ENCODE assay signal across 25 mouse cellular contexts in genomic region chr5:5360338-5360737, GRCm38 (mm10). TPM values are rescaled to one million over a fixed set of nuclear protein-coding genes. Genes with fewer than 3 reads are reported as not detected.
A peak's percentile ranks its signal among the peaks of the same experiment; 100 is the strongest.
DNase-seq lines count a peak whose midpoint lies in the region; ATAC-seq and TF ChIP-seq lines count a peak whose summit lies in the region.
"Had no signal": no experiment of that assay in that cellular context is flagged by ENCODE, and none has a peak within 500 bp of the region (broad histone marks: within the 10 kb centered on the region; RNA-seq: fewer than 3 reads in every experiment).

No protein-coding gene starts in this region.

- no peak for TF ChIP-seq CTCF in CH12.LX (conservative IDR thresholded peaks at IDR 0.05 in 1 of 2, IDR thresholded peaks at IDR 0.05 in 1 of 2; ENCODE audit: low read depth in 2 of 2, low read length in 2 of 2)
- TF ChIP-seq CTCF in Patski (IDR thresholded peaks at IDR 0.05), result no peak

- 0 out of 2 replicates have a peak, but pooled peaks have one; percentile 31 for ATAC-seq in kidney, embryonic 15.5 days (replicated peaks; ENCODE audit: low FRiP score)
- ATAC-seq in lung, embryonic 16.5 days (ENCODE audit: low read depth), result peak; percentile 39
- peak; percentile 37 for ATAC-seq in Patski
- no peak for ATAC-seq in granulocyte monocyte progenitor cell, adult 5-6 weeks (replicated peaks; ENCODE audit: poor library complexity, severe bottlenecking)
- ATAC-seq: forebrain, postnatal 0 days had no signal

- H3K9me3 ChIP-seq in kidney, embryonic 15.5 days (replicated peaks), result 0 out of 2 replicates have a peak, but pooled peaks cover 3% of the 10 kb centered on the region
- peaks cover 3% of the 10 kb centered on the region; the same call in 1 of the 2 replicates for H3K9me3 ChIP-seq in lung, embryonic 16.5 days (ENCODE audit: control insufficient read depth, low read length)
- H3K9me3 ChIP-seq in CH12.LX (replicated peaks; ENCODE audit: low read length), result peaks cover 4% of the 10 kb centered on the region
- H3K9me3 ChIP-seq: forebrain, embryonic 12.5 days; limb, embryonic 15.5 days had no signal

- H3K4me3 ChIP-seq in kidney, embryonic 15.5 days (replicated peaks), result no peak overlapping the region
- no peak overlapping the region for H3K4me3 ChIP-seq in lung, embryonic 16.5 days (ENCODE audit: low read length)
- H3K4me3 ChIP-seq in CH12.LX (replicated peaks in 1 of 3; ENCODE audit: low read depth in 2 of 3, low read length in 2 of 3, poor library complexity in 1 of 3), result no peak overlapping the region
- H3K4me3 ChIP-seq: forebrain, embryonic 12.5 days; layer of hippocampus, adult 2 months; limb, embryonic 10.5 days; limb, embryonic 15.5 days; liver, embryonic 15.5 days; megakaryocyte, embryonic 14.5 days had no signal

- H3K9ac ChIP-seq in kidney, embryonic 15.5 days, result no peak overlapping the region
- no peak overlapping the region for H3K9ac ChIP-seq in lung, embryonic 16.5 days (ENCODE audit: low read length)
- no peak overlapping the region for H3K9ac ChIP-seq in CH12.LX (ENCODE audit: insufficient read depth, low read depth)
- H3K9ac ChIP-seq: forebrain, embryonic 12.5 days; forebrain, postnatal 0 days; hindbrain, embryonic 14.5 days; limb, embryonic 15.5 days; liver, embryonic 15.5 days had no signal

- TF ChIP-seq RAD21 in CH12.LX (IDR thresholded peaks at IDR 0.05; ENCODE audit: low read depth, low read length), result no peak

- peaks cover 3% of the 10 kb centered on the region; the same call in 1 of the 2 replicates for H3K36me3 ChIP-seq in kidney, embryonic 15.5 days
- H3K36me3 ChIP-seq in lung, embryonic 16.5 days (ENCODE audit: control insufficient read depth, insufficient read depth, low read length), result peaks cover 18% of the 10 kb centered on the region
- peaks cover 0 to 30% of the 10 kb centered on the region in 2 experiments for H3K36me3 ChIP-seq in CH12.LX (replicated peaks in 1 of 2; ENCODE audit: control insufficient read depth in 1 of 2, insufficient read depth in 1 of 2, low read length in 1 of 2)
- H3K36me3 ChIP-seq: limb, embryonic 15.5 days; liver, embryonic 15.5 days had no signal

- POLR2A ChIA-PET in Patski (lab: Charles Lee), result interaction anchor here (0.7 to 1.5 kb wide), 2 partner anchors 19 to 397 kb away, joined by 4 to 5 read pairs; no protein-coding TSS in a partner anchor

- peak overlapping the region; percentile 74; the same call in 1 of the 2 replicates for H3K27ac ChIP-seq in kidney, embryonic 15.5 days
- H3K27ac ChIP-seq in lung, embryonic 16.5 days (ENCODE audit: low read length), result peak overlapping the region; percentile 84
- peak overlapping the region; percentile 59; the same call in 1 of the 2 replicates for H3K27ac ChIP-seq in CH12.LX (ENCODE audit: insufficient read depth, low read depth)
- H3K27ac ChIP-seq: forebrain, embryonic 12.5 days; hindbrain, embryonic 14.5 days; layer of hippocampus, adult 2 months; limb, embryonic 10.5 days; limb, embryonic 15.5 days; liver, embryonic 15.5 days had no signal

- CTCF ChIA-PET in Patski (lab: Charles Lee), result interaction anchor here (1.1 to 3.3 kb wide), 8 partner anchors 8 to 388 kb away, joined by 3 to 14 read pairs (median 4); no protein-coding TSS in a partner anchor

- peaks cover 18% of the 10 kb centered on the region for H3K4me1 ChIP-seq in kidney, embryonic 15.5 days
- peaks cover 24% of the 10 kb centered on the region; the same call in 1 of the 2 replicates for H3K4me1 ChIP-seq in lung, embryonic 16.5 days (replicated peaks; ENCODE audit: control insufficient read depth, insufficient read depth, low read length)
- H3K4me1 ChIP-seq in CH12.LX (ENCODE audit: control insufficient read depth in 1 of 2, insufficient read depth in 2 of 2), result peaks cover 5 to 18% of the 10 kb centered on the region in 2 experiments; a peak in 3 of 4 replicates
- H3K4me1 ChIP-seq: forebrain, embryonic 12.5 days; liver, embryonic 15.5 days had no signal

- no peak for TF ChIP-seq EP300 in CH12.LX (IDR thresholded peaks at IDR 0.05; ENCODE audit: low read length)

- H3K4me2 ChIP-seq in kidney, embryonic 15.5 days, result no peak overlapping the region
- no peak overlapping the region for H3K4me2 ChIP-seq in lung, embryonic 16.5 days (ENCODE audit: low read depth, low read length)
- peak overlapping the region; percentile 69 for H3K4me2 ChIP-seq in CH12.LX (ENCODE audit: insufficient read depth, low read depth, poor library complexity, severe bottlenecking)
- H3K4me2 ChIP-seq: forebrain, embryonic 12.5 days; heart, embryonic 11.5 days; hindbrain, embryonic 14.5 days; limb, embryonic 15.5 days; liver, embryonic 15.5 days had no signal

- in situ Hi-C loops in CH12.LX (cut with MboI; ENCODE audit: low pct_ligation_motif_present, low pct_unique_long_range_greater_than_20kb, low sequenced_read_pairs), result loop anchor here (25.0 kb wide), 1 partner anchor 398 kb away; no protein-coding TSS in a partner anchor
- in situ Hi-C loops in Patski (cut with MboI; ENCODE audit: low pct_unique_long_range_greater_than_20kb), result no loop called here

- dilution Hi-C loops in CH12.LX (cut with MboI; ENCODE audit: extremely low pct_ligation_motif_present, extremely low pct_unique_long_range_greater_than_20kb, low sequenced_read_pairs), result no loop called here

- WGBS in kidney, embryonic 15.5 days, result 82% methylated on average over 5 of the region's 5 CpGs
- WGBS in lung, embryonic 16.5 days, result 55% methylated on average over 5 of the region's 5 CpGs

- no peaks in the 10 kb centered on the region for H3K27me3 ChIP-seq in kidney, embryonic 15.5 days
- no peaks in the 10 kb centered on the region for H3K27me3 ChIP-seq in lung, embryonic 16.5 days (ENCODE audit: control insufficient read depth, insufficient read depth, low read depth, low read length)
- H3K27me3 ChIP-seq in CH12.LX (replicated peaks) (no peaks in the 10 kb centered on the region), Patski (no peaks in the 10 kb centered on the region)
- H3K27me3 ChIP-seq: forebrain, embryonic 12.5 days; limb, embryonic 15.5 days; liver, embryonic 15.5 days; megakaryocyte, embryonic 14.5 days had no signal

- TF ChIP-seq POLR2A in CH12.LX (IDR thresholded peaks at IDR 0.05; ENCODE audit: low read depth, low read length), result no peak

- no peak for DNase-seq in kidney, postnatal 10 days
- no peak for DNase-seq in lung, postnatal 4 days
- DNase-seq in CH12.LX (ENCODE audit: extremely low read depth) (no peak), Patski (ENCODE audit: low read depth, low spot score) (no peak)
- DNase-seq: adrenal gland, adult 8-10 months; B cell, adult 2 months; cerebellum, adult 2 months; forebrain, postnatal 0 days; gastrocnemius, postnatal 25 days; heart, adult 18-20 months; heart, postnatal 36 days; kidney, adult 18-20 months; kidney, postnatal 25 days; thymus, postnatal 4 days had no signal

- no peaks in the 10 kb centered on the region; the same call in 1 of the 2 replicates for H3K79me2 ChIP-seq in CH12.LX (replicated peaks; ENCODE audit: control insufficient read depth, extremely low read depth, insufficient read depth, poor library complexity, severe bottlenecking)

TF ChIP-seq in CH12.LX, 34 proteins besides CTCF, POLR2A, EP300 and RAD21:
- TF ChIP-seq ZC3H11A (IDR thresholded peaks at IDR 0.05; ENCODE audit: low read depth, low read length), result no peak
- no peak for TF ChIP-seq MYC (IDR thresholded peaks at IDR 0.05; ENCODE audit: low read depth, low read length)
- no peak for TF ChIP-seq HCFC1 (IDR thresholded peaks at IDR 0.05; ENCODE audit: low read depth, low read length)
- TF ChIP-seq CHD1 (IDR thresholded peaks at IDR 0.05; ENCODE audit: low read depth, low read length), result no peak
- no peak for TF ChIP-seq UBTF (IDR thresholded peaks at IDR 0.05; ENCODE audit: low read depth, low read length)
- no peak for TF ChIP-seq NELFE (IDR thresholded peaks at IDR 0.05; ENCODE audit: low read depth, low read length)
- TF ChIP-seq PAX5 (IDR thresholded peaks at IDR 0.05; ENCODE audit: low read length), result no peak
- no peak for TF ChIP-seq ETS1 (conservative IDR thresholded peaks at IDR 0.05; ENCODE audit: low read depth, low read length)
- no peak for TF ChIP-seq TCF12 (IDR thresholded peaks at IDR 0.05; ENCODE audit: low read depth, low read length)
- no peak for TF ChIP-seq RCOR1 (conservative IDR thresholded peaks at IDR 0.05; ENCODE audit: low read depth, low read length)
- TF ChIP-seq MXI1 (IDR thresholded peaks at IDR 0.05; ENCODE audit: low read depth, low read length), result no peak
- TF ChIP-seq ZKSCAN1 (IDR thresholded peaks at IDR 0.05; ENCODE audit: borderline replicate concordance, low read depth, low read length), result no peak
- no peak for TF ChIP-seq ELF1 (IDR thresholded peaks at IDR 0.05; ENCODE audit: low read depth, low read length)
- TF ChIP-seq KAT2A (IDR thresholded peaks at IDR 0.05; ENCODE audit: insufficient replicate concordance, low read length), result no peak
- TF ChIP-seq SIN3A (IDR thresholded peaks at IDR 0.05; ENCODE audit: low read length), result no peak
- TF ChIP-seq ZNF384 (IDR thresholded peaks at IDR 0.05; ENCODE audit: low read depth, low read length), result no peak
- no peak for TF ChIP-seq POLR2AphosphoS2 (IDR thresholded peaks at IDR 0.05; ENCODE audit: low read depth, low read length)

RNA-seq across cellular contexts. Expression of gene Cdk14, which starts 59.8 kb away (rescaled TPM):
- 12.2 and 13.8 TPM in 2 replicates for polyA plus RNA-seq in kidney, embryonic 15.5 days (2015; fragmentation: Nextera tagmentation; extraction: Ambion mirVana)
- 28.6 and 29.1 TPM in 2 replicates for polyA plus RNA-seq in lung, embryonic 16.5 days (2015; fragmentation: Nextera tagmentation; extraction: Ambion mirVana)
- 9.3 and 12.0 TPM in 2 replicates for total RNA-seq in CH12.LX (2012; rRNA removed)
- total RNA-seq in CH12.LX (2014; rRNA removed), result 3.5 and 3.7 TPM in 2 replicates
- polyA plus RNA-seq in CH12.LX (2012; ENCODE audit: insufficient read length, low read depth), result 8.9 TPM in 2 replicates
- polyA plus RNA-seq in Patski (2021), result 21.7 TPM
- 0.21 and 0.60 TPM in 2 replicates for total RNA-seq in granulocyte monocyte progenitor cell, adult 5-6 weeks (2014; fragmentation: Nextera tagmentation)
- 0.39 and 0.46 TPM in 2 replicates for total RNA-seq in granulocyte monocyte progenitor cell, adult 5-6 weeks (2017)
